Mouse (Mus musculus) large intestine, adult 2 months (tissue): ENCODE results near the gene Fam110a. TPM values are rescaled to one million over a fixed set of nuclear protein-coding genes. Genes with fewer than 3 reads are reported as not detected.

Experiments used
- DNase-seq: peaks from one replicate; pipeline ENCODE4 v3.0.0-alpha.2; 2012; ENCODE audit warnings: low read depth, low spot score
- WGBS: fragments of 180-500 bp; shearing (Covaris S2); methylation state at CpG from one replicate; pipeline ENCODE4 v1.1.7; 2018; 5-methylcytosine and 5-hydroxymethylcytosine counted together
- polyA plus RNA-seq: library from polyadenylated mRNA; depleted of rRNA; stranded (reverse); fragments of >200 nt; gene quantifications from 2 replicates; pipeline ENCODE4 v1.2.3, GENCODE M21; 2012

Fam110a gene
- polyA plus RNA-seq, 1 experiment, result 16.3 TPM

DNA sequence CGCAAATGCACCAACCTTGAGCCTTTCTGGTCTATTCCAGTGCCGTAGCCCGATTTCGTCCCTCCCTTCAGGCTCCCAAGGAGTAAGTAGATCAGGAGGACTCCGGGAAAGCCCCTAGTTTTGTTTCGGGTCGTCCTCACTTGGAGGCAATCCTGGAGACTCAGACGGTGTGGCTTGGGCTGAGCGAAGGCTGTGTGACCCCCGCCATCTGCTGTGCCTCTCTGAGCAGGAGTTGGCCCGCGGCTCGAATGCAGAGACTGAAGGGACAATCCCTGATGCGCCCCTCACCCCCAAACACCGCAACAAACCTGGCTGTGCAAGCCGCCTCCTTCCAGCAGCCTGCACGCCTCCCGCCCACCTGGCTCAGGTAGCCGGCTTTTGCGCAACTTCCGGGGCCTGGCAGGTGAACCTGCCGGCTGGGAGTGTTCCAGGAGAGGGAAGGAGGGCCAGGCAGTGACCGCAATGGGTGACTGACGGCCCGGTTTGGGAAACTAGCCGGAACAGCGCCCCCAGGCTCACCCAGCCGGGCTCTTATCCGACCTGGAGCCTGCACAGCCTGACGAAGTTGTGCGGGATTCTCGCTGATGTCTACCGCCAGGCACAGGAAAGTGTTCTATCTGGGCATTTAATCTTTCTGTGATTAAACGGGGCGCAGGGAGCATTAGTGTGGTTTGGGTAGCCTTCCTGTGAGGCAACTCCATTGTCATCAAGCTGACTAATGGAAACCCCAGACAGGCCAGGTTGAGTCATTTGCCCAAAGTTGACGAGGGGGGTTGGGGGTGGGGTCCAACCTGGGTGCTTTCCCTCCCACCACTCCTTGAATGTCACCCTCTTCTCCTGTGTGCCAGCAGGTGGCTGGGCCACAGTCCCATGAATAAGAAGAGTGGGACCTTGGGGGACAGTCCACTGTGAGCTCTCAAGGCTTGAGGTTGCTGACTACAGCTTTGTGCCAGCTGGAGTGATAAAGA, 6.1 kb downstream of the Fam110a start:
- DNase-seq, result no peak
- 18% methylated on average over 36 of the region's 36 CpGs for WGBS

DNA sequence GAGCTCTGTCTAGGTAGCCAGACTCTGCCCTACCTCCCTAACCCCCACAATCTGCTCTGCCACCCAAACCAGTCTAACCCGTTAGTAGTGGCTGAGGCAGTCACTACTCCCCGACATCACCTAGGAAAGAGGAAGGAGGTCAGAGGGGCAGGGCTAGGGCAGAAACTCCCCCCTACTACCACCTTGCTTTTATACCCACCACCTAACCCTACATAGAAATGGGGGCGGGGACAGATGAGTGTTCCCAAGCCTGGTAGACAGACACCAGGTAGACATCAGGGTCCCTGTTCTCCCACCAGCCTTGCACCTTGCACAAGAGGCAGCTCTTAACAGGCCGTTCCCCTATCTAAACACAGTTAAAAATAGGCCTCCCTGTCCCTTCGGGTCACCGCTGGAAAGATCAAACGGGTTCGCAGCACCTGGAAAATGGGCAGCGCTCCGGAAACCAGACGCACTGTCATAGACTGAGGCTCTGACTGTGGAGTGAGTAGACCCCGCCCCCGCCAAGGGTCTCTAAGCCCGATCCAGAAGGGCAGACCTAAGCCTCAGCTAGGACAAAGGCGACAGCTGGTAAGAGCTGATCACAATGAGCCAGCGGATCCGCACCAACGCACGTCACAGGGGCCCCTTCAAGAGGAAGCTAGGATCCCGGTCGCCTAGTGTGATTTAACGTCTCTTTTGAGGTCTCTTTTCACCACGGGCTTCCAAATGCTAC, 7.0 kb downstream of the Fam110a start:
- DNase-seq, result no peak
- WGBS, result 19% methylated on average over 23 of the region's 23 CpGs

DNA sequence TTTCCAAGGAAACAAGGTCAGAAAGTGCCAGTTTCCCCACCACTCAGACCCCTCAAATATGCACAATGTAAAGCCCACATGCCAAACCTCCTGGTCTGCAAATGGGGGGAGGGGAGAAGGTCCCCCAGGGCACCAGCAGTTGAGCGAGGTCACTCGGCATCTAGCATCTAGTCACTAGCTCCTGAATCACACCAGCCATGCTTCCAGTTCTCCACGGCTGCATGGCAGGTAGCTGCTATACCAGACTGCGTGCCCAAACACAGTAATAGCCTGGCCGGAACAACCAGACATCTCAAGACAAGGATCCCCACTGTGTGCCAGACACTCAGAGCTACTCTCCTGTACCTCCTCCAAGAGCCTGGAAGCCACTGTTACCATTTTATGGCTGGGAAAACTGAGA, 8.3 kb downstream of the Fam110a start:
- no peak for DNase-seq
- WGBS, result 95% methylated on average over 5 of the region's 5 CpGs

- peak; percentile 68 for DNase-seq
- WGBS, result 53% methylated on average over 53 of the region's 53 CpGs
These were observed 9.5 kb downstream of the Fam110a start for GRCm38 (mm10) chr2:151970191-151971172.

- 89% methylated on average over 6 of the region's 6 CpGs for WGBS
- no peak for DNase-seq
These were observed 10.6 kb downstream of the Fam110a start for GRCm38 (mm10) chr2:151969396-151969795.

DNA sequence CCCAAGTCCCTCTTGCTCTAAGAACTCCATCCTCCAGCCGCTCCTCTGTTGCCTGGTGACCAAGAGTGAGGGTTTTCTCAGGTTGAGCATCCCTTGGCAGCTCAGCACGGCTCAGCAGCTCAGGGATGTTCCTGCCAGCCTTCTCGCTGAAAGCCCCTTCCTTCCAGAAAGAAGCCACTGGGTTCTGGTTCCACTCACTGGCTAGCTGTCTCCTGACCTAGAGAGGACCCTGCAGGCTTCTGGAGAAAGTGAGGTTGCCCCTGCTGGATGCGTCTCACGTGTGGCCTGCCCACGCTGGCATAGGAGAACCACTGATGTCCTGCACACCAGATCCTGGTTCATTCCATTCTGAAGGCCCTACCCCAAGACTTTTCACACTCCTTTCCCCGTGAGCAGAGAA, 11.0 kb downstream of the Fam110a start:
- WGBS, result 90% methylated on average over 7 of the region's 7 CpGs
- DNase-seq, result no peak

DNA sequence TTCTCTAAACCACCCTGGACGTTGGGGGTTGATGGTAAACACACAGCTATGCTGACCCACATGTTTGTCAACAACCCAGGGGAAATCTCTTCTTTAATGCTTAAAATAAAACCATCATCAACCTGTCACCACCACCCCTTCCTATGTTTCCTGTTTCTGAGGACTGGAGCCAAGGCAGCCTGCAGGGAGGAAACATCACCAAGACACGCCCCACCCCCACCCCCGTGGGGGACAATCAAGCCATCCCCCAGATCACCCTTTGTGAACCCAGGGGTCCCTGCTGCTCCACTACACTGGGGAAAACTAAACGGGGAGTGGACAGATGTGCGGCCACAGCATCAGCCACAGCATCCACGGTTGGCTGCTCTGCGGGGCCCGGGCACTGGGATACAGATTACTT, 11.6 kb downstream of the Fam110a start:
- 80% methylated on average over 8 of the region's 8 CpGs for WGBS
- no peak for DNase-seq

DNA sequence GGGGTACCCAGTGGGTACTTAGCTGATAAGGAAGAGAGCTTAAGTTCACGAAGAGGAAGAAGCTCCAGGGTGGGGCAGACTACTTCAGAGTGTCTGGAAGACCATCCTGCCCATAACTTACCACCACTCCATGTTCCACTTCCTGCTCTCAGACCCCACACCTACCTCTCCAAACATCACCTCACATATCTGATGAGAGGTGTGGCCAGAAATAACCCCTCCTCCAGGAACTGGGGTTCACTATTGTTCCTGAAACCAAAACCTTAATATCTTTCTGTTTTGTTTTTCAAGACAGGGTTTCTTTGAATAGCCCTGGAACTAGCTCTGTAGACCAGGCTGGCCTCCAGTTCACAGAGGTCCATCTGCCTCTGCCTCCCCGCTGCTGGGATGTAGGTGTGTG, 12.2 kb downstream of the Fam110a start:
- DNase-seq, result no peak
- 64% methylated on average over 2 of the region's 2 CpGs for WGBS

DNA sequence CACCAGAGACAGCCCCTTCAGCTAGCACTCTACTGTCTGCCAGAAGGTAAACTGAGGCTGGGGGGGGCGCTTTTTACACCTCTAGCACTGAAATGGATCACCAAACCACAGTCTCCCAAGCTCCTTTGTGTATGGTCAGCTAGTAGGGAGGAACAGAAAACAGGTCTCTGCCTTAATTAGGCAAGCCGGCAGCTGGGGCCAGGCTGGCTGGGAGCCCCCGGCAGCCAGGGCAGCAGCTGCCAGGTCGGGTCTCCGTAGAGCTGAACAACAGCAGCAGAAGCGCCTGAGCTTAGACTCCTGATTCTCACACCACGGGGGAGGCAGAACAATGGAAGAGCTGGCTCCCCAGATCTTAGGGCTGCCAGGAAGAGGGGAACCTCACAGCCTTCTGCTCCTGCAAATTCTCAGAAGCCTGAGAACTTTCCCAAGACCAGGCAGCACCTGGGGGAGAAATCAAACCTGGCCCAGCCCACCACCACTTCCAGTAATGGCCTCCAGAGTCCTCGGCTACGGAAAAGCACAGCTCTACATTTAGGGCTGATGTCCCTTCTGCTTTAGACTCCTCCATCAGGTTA, 12.8 kb downstream of the Fam110a start:
- 73% methylated on average over 9 of the region's 9 CpGs for WGBS
- no peak for DNase-seq

- WGBS, result 67% methylated on average over 9 of the region's 9 CpGs
- DNase-seq, result no peak
These were observed 16.0 kb downstream of the Fam110a start for GRCm38 (mm10) chr2:151964052-151964451.

- 88% methylated on average over 5 of the region's 5 CpGs for WGBS
- DNase-seq, result no peak
These were observed 16.7 kb downstream of the Fam110a start for GRCm38 (mm10) chr2:151963319-151963718.

DNA sequence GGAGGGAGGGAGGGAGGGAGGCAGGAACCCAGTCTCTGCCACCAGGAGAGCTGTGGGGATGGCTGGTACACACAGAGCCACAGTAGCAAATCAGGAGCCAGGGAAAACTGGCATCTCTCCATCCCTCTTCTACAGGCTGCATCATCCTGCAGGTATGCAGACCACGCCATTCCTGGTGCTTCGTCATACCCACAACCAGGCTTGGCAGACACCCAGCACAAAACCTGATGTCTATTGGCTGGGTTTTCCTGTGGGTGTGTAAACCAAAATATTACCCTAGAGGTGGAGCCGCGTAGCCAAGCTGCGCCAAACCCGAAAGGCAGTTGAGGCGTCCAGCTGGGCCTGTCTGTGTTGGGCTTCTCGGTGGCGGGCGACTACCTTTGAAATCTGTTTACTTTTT, 17.5 kb downstream of the Fam110a start:
- whole genome bisulfite sequencing, result 25% methylated on average over 10 of the region's 10 CpGs
- no peak for DNase-seq

- no peak for DNase-seq
- 58% methylated on average over 9 of the region's 9 CpGs for WGBS
These were observed 18.5 kb downstream of the Fam110a start for GRCm38 (mm10) chr2:151961284-151962196.

DNA sequence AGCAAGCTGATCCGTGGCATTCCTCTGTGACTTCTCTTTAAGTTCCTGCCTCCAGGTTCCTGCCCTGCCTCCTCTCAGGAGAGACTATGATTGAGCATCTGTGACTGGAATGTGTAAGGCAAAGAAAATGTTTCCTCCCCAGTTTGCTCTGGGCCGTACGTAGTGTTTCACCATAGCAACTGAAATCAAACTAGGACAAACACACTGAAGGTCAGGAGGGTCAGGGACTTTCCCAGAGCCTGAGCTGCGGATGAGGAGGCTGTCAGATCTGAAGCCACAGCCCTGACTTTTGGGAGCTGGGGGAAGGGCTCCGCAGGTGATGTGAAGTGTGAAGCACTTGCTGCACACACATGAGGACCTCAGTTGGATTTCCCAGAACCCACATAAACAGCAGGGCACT, 20.7 kb downstream of the Fam110a start:
- WGBS, result 17% methylated on average over 5 of the region's 5 CpGs
- no peak for DNase-seq

GRCm38 (mm10) chr2:151956500-151957137, 23.4 kb downstream of the Fam110a start:
- DNase-seq, result no peak
- 63% methylated on average over 4 of the region's 4 CpGs for WGBS

- whole genome bisulfite sequencing, result 87% methylated on average over 8 of the region's 8 CpGs
- DNase-seq, result no peak
These were observed 26.4 kb downstream of the Fam110a start for GRCm38 (mm10) chr2:151953665-151954064.

GRCm38 (mm10) chr2:151949082-151949774, 30.8 kb downstream of the Fam110a start:
- WGBS, result 80% methylated on average over 2 of the region's 2 CpGs

More at GRCm38 (mm10) chr2:151949082-151949774, 30.8 kb downstream of the Fam110a start:
- no peak for DNase-seq
